Mouse (Mus musculus) G1E (cell line): ENCODE results near the gene Nrd1. TPM values are rescaled to one million over a fixed set of nuclear protein-coding genes. Genes with fewer than 3 reads are reported as not detected.

Source experiments
- ATAC-seq: 2 replicates; pipeline ENCODE4 v1.8.0; 2016; ENCODE audit warnings: mild to moderate bottlenecking; ENCODE audit not compliant: insufficient number of reproducible peaks, poor library complexity, low FRiP score, severe bottlenecking; ENCODE audit errors: extremely low read depth
- DNase-seq: peaks from one replicate; pipeline ENCODE4 v3.0.0; 2012; ENCODE audit warnings: low spot score
- H3K27me3 ChIP-seq: 2 replicates; pipeline ENCODE4 v1.6.1; 2012; ENCODE audit warnings: mild to moderate bottlenecking, low read length, inconsistent platforms; ENCODE audit not compliant: insufficient read depth
- H3K36me3 ChIP-seq: replicated peaks from 2 replicates; pipeline ENCODE3; 2012; ENCODE audit warnings: mild to moderate bottlenecking, inconsistent platforms
- H3K4me1 ChIP-seq: 2 replicates; pipeline ENCODE4 v1.6.1; 2012; ENCODE audit warnings: low read depth, low read length, inconsistent platforms, mixed read lengths; ENCODE audit not compliant: insufficient read depth
- H3K4me3 ChIP-seq: 2 replicates; pipeline ENCODE4 v1.5.1; 2012; ENCODE audit warnings: low read depth, mild to moderate bottlenecking, inconsistent platforms, low read length, moderate library complexity, mixed read lengths
- H3K9me3 ChIP-seq: replicated peaks from 2 replicates; pipeline ENCODE4 v1.6.1; 2012; ENCODE audit warnings: inconsistent platforms
- CTCF ChIP-seq: IDR thresholded peaks from 2 replicates; pipeline ENCODE4 v1.5.1; 2012; ENCODE audit warnings: low read depth, low read length, inconsistent platforms, mixed read lengths
- GATA1 ChIP-seq: IDR thresholded peaks from 2 replicates; pipeline ENCODE4 v1.6.1; 2012; ENCODE audit warnings: borderline replicate concordance, low read length, inconsistent platforms, mixed read lengths
- GATA2 ChIP-seq: IDR thresholded peaks from 2 replicates; pipeline ENCODE4 v1.6.1; 2012; ENCODE audit warnings: low read depth, low read length, inconsistent platforms, borderline replicate concordance
- POLR2AphosphoS5 ChIP-seq: IDR thresholded peaks from 2 replicates; pipeline ENCODE4 v1.6.1; 2012; ENCODE audit warnings: low read depth, low read length, inconsistent platforms; ENCODE audit not compliant: insufficient replicate concordance
- TAL1 ChIP-seq: conservative IDR thresholded peaks from 2 replicates; pipeline ENCODE4 v1.6.1; 2012; ENCODE audit warnings: low read depth, low read length, inconsistent platforms, mixed read lengths
- polyA plus RNA-seq: library from polyadenylated mRNA; stranded (reverse); fragments of >175 nt; gene quantifications from 2 replicates; pipeline ENCODE4 v1.2.3, GENCODE M21; 2012
- total RNA-seq, 2 experiments: library from RNA; stranded (forward) in 1 of 2; stranded (reverse) in 1 of 2; fragments of 200-1000 nt in 1 of 2; fragments of >200 nt in 1 of 2; fragmentation: Nextera tagmentation in 1 of 2; gene quantifications; 2 replicates each; pipeline ENCODE4 v1.2.3; 2014 to 2017

Gene Nrd1
- total and polyA plus RNA-seq, 3 experiments, result 32.9 to 261 (median 117) TPM

GRCm38 (mm10) chr4:109054003-109054402 is 53.5 kb downstream of the Nrd1 start:
- Histone ChIP-seq H3K9me3 (no peaks in the 10 kb centered on the region), H3K36me3 (peaks cover 97% of the 10 kb centered on the region), H3K4me3 (no peak overlapping the region), H3K27me3 (no peaks in the 10 kb centered on the region), H3K4me1 (no peaks in the 10 kb centered on the region)
- TF ChIP-seq TAL1 (no peak), GATA2 (no peak), POLR2AphosphoS5 (no peak), CTCF (no peak), GATA1 (no peak)
- DNase-seq (no peak), ATAC-seq (no peak)

- TF ChIP-seq POLR2AphosphoS5, result no peak
- TF ChIP-seq TAL1, result no peak
- no peak for TF ChIP-seq GATA2
- TF ChIP-seq CTCF, result no peak
- TF ChIP-seq GATA1, result no peak
- no peaks in the 10 kb centered on the region for H3K4me1 ChIP-seq
- ATAC-seq (no peak), DNase-seq (no peak)
- H3K36me3 ChIP-seq, result peaks cover 97% of the 10 kb centered on the region
- H3K4me3 ChIP-seq, result no peak overlapping the region
- H3K9me3 ChIP-seq, result no peaks in the 10 kb centered on the region
- H3K27me3 ChIP-seq, result no peaks in the 10 kb centered on the region
Measured at GRCm38 (mm10) chr4:109056351-109056750, 55.9 kb downstream of the Nrd1 start.

DNA sequence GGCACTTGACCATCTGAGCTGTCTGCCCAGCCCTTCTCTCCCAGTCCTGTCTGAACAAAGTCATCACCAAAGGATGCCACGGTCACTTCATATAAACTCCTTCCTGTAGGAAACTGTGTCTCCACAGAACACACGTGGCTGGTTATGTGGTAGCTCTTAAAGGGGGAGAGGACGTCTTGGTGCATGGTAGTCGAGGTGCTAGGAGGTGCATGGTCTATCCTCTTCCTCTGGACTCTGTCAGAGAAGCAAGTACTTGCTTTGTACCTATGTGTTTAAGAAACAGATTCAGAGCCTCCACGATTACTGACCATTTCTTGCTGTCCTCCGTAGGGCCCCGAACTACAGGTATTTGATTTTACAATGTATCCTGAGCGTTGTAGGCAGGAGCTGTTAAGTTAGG is 57.2 kb downstream of the Nrd1 start:
- TF ChIP-seq POLR2AphosphoS5 (no peak), TAL1 (no peak), CTCF (no peak), GATA2 (no peak), GATA1 (no peak)
- 0 out of 2 replicates have a peak, but pooled peaks cover 3% of the 10 kb centered on the region for H3K4me1 ChIP-seq
- ATAC-seq (no peak), DNase-seq (no peak)
- H3K4me3 ChIP-seq, result no peak overlapping the region
- H3K36me3 ChIP-seq, result peaks cover 98% of the 10 kb centered on the region
- H3K9me3 ChIP-seq, result no peaks in the 10 kb centered on the region
- H3K27me3 ChIP-seq, result no peaks in the 10 kb centered on the region

- ATAC-seq, result no peak
- H3K9me3 ChIP-seq, result no peaks in the 10 kb centered on the region
- no peaks in the 10 kb centered on the region for H3K27me3 ChIP-seq
- no peak for DNase-seq
- 0 out of 2 replicates have a peak, but pooled peaks cover 3% of the 10 kb centered on the region for H3K4me1 ChIP-seq
- peaks cover 99% of the 10 kb centered on the region for H3K36me3 ChIP-seq
- no peak overlapping the region for H3K4me3 ChIP-seq
- TF ChIP-seq GATA1 (no peak), GATA2 (no peak), TAL1 (no peak), CTCF (no peak), POLR2AphosphoS5 (no peak)
Measured at GRCm38 (mm10) chr4:109059255-109059821, 58.9 kb downstream of the Nrd1 start.

- ATAC-seq, result no peak
- TF ChIP-seq TAL1 (no peak), CTCF (no peak), POLR2AphosphoS5 (no peak), GATA1 (no peak), GATA2 (no peak)
- no peak for DNase-seq
Measured at GRCm38 (mm10) chr4:109064941-109065340, 64.5 kb downstream of the Nrd1 start.

GRCm38 (mm10) chr4:109065714-109066113 is 65.3 kb downstream of the Nrd1 start:
- TF ChIP-seq CTCF (no peak), GATA2 (no peak), POLR2AphosphoS5 (no peak), GATA1 (no peak), TAL1 (no peak)
- Histone ChIP-seq H3K9me3 (no peaks in the 10 kb centered on the region), H3K4me1 (peaks cover 3% of the 10 kb centered on the region; the same call in 1 of the 2 replicates), H3K4me3 (no peak overlapping the region), H3K27me3 (no peaks in the 10 kb centered on the region), H3K36me3 (peaks cover 95% of the 10 kb centered on the region)
- DNase-seq (no peak), ATAC-seq (no peak)

More at GRCm38 (mm10) chr4:109064941-109065340, 64.5 kb downstream of the Nrd1 start:
- Histone ChIP-seq H3K9me3 (no peaks in the 10 kb centered on the region), H3K27me3 (no peaks in the 10 kb centered on the region), H3K36me3 (peaks cover 95% of the 10 kb centered on the region), H3K4me3 (no peak overlapping the region), H3K4me1 (peaks cover 3% of the 10 kb centered on the region; the same call in 1 of the 2 replicates)
